Mouse (Mus musculus): ENCODE results near the gene Cdc26.

DNA sequence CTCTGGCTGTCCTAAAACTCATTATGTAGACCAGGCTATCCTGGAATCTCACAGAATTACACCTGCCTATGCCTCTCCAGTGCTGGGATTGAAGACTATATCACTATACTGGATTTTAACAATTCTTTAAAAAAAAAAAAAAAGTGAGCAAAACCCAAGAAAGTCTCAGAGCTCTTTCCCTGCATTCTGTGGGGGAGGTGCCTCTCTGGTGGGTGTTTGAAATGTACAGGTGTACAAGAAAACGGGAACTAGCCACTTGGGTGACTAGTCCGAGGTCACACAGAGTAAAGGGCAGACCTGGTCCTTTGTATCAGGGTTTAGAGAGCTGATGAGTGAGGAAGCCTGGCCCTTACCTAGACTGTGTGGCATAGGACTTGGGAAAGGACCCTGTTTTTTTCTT lies 46.0 kb downstream of the Cdc26 start:
- TF ChIP-seq EP300 (IDR thresholded peaks at IDR 0.05; ENCODE audit: low read depth in 1 of 2, low read length in 2 of 2) = no peak
- TF ChIP-seq NELFE (IDR thresholded peaks at IDR 0.05; ENCODE audit: low read depth, low read length) = no peak
- TF ChIP-seq MYC (IDR thresholded peaks at IDR 0.05; ENCODE audit: low read depth, low read length) = no peak
- TF ChIP-seq USF1 (IDR thresholded peaks at IDR 0.05; ENCODE audit: low read depth, low read length) = no peak
- TF ChIP-seq CTCF (IDR thresholded peaks at IDR 0.05 in 2 of 3, conservative IDR thresholded peaks at IDR 0.05 in 1 of 3; ENCODE audit: control insufficient read depth in 1 of 3, insufficient read depth in 1 of 3, low read depth in 2 of 3, low read length in 3 of 3, poor library complexity in 1 of 3, severe bottlenecking in 1 of 3) = no peak
- no peak for TF ChIP-seq POLR2A (IDR thresholded peaks at IDR 0.05; ENCODE audit: control insufficient read depth in 1 of 2, insufficient read depth in 1 of 2, low read depth in 1 of 2, low read length in 2 of 2, poor library complexity in 1 of 2)
- TF ChIP-seq POLR2AphosphoS5 (IDR thresholded peaks at IDR 0.05; ENCODE audit: borderline replicate concordance, low read depth, low read length) = no peak
- TF ChIP-seq ZKSCAN1 (IDR thresholded peaks at IDR 0.05; ENCODE audit: low read depth, low read length) = no peak
- no peak for TF ChIP-seq TCF12 (IDR thresholded peaks at IDR 0.05; ENCODE audit: low read depth, low read length)
- no peak for TF ChIP-seq MAFK (IDR thresholded peaks at IDR 0.05; ENCODE audit: borderline replicate concordance, low read depth, low read length)
